Mouse (Mus musculus): ENCODE results near the gene Pdcd2l.

Gene Pdcd2l

GRCm38 (mm10) chr7:34196132-34197128 lies at the start of gene Pdcd2l:
Gene Pdcd2l, minus strand, starts transcription at chr7:34196661.
- peak; percentile 91 for DNase-seq (ENCODE audit: low spot score)

GRCm38 (mm10) chr7:34242176-34242575 lies 45.7 kb upstream of the Pdcd2l start:
- no peak for DNase-seq (ENCODE audit: low spot score)

- no peak for DNase-seq (ENCODE audit: low spot score)
Observed at GRCm38 (mm10) chr7:34238086-34238485, 41.6 kb upstream of the Pdcd2l start.

- DNase-seq (ENCODE audit: low spot score), result no peak
Observed at GRCm38 (mm10) chr7:34235602-34236001, 39.1 kb upstream of the Pdcd2l start.

GRCm38 (mm10) chr7:34234610-34235561 lies 38.4 kb upstream of the Pdcd2l start:
- DNase-seq (ENCODE audit: low spot score), result no peak

- DNase-seq (ENCODE audit: low spot score), result peak; percentile 99
Observed at GRCm38 (mm10) chr7:34233909-34234609, 37.6 kb upstream of the Pdcd2l start.

GRCm38 (mm10) chr7:34232785-34233725 lies 36.6 kb upstream of the Pdcd2l start:
- no peak for DNase-seq (ENCODE audit: low spot score)

GRCm38 (mm10) chr7:34230116-34230515 lies 33.7 kb upstream of the Pdcd2l start, which contains the start of gene Gpi1:
Gene Gpi1, minus strand, starts transcription at chr7:34230336.
- DNase-seq (ENCODE audit: low spot score), result peak; percentile 85

- DNase-seq (ENCODE audit: low spot score), result peak; percentile 55
Observed at GRCm38 (mm10) chr7:34229691-34230111, 33.2 kb upstream of the Pdcd2l start.

GRCm38 (mm10) chr7:34229153-34229552 lies 32.7 kb upstream of the Pdcd2l start:
- no peak for DNase-seq (ENCODE audit: low spot score)

- DNase-seq (ENCODE audit: low spot score), result no peak
Observed at GRCm38 (mm10) chr7:34228641-34229040, 32.2 kb upstream of the Pdcd2l start.

- DNase-seq (ENCODE audit: low spot score), result no peak
Observed at GRCm38 (mm10) chr7:34226846-34227245, 30.4 kb upstream of the Pdcd2l start.

- DNase-seq (ENCODE audit: low spot score), result no peak
Observed at GRCm38 (mm10) chr7:34226086-34226485, 29.6 kb upstream of the Pdcd2l start.

- DNase-seq (ENCODE audit: low spot score), result no peak
Observed at GRCm38 (mm10) chr7:34224308-34224707, 27.8 kb upstream of the Pdcd2l start.

GRCm38 (mm10) chr7:34222340-34222739 lies 25.9 kb upstream of the Pdcd2l start:
- no peak for DNase-seq (ENCODE audit: low spot score)

GRCm38 (mm10) chr7:34221594-34222250 lies 25.3 kb upstream of the Pdcd2l start:
- no peak for DNase-seq (ENCODE audit: low spot score)

GRCm38 (mm10) chr7:34218496-34218895 lies 22.0 kb upstream of the Pdcd2l start:
- DNase-seq (ENCODE audit: low spot score), result no peak

GRCm38 (mm10) chr7:34216474-34216873 lies 20.0 kb upstream of the Pdcd2l start:
- no peak for DNase-seq (ENCODE audit: low spot score)

- no peak for DNase-seq (ENCODE audit: low spot score)
Observed at GRCm38 (mm10) chr7:34215481-34215880, 19.0 kb upstream of the Pdcd2l start.

GRCm38 (mm10) chr7:34214644-34215043 lies 18.2 kb upstream of the Pdcd2l start:
- no peak for DNase-seq (ENCODE audit: low spot score)

Measured in ovary, postnatal 36 days (tissue).